Mouse (Mus musculus) CD4-positive, CD25-positive, alpha-beta regulatory T cell, adult 4 months (primary cell): ENCODE results near the gene Carmil1. TPM values are rescaled to one million over a fixed set of nuclear protein-coding genes. Genes with fewer than 3 reads are reported as not detected.
A peak's percentile ranks its signal among the peaks of the same experiment; 100 is the strongest.

Experiments used
- ATAC-seq: one replicate; pipeline ENCODE4 v1.8.0; 2017
- polyA plus RNA-seq, 2 experiments: library from polyadenylated mRNA; unstranded; fragments of 100-300 nt; shearing (Covaris generic); gene quantifications; one replicate each; pipeline ENCODE4 v1.2.1; 2017

Carmil1 gene
- polyA plus RNA-seq = 1 to 10 TPM in 1 of 2 experiments, under 1 TPM in 1; 0.55 to 1.3 TPM

GRCm38 (mm10) chr13:24280439-24281431 lies at the start of gene Carmil1:
TSS of gene Carmil1 (minus strand) at chr13:24280795.
- peak; percentile 26 for ATAC-seq

- no peak for ATAC-seq
Measured at GRCm38 (mm10) chr13:24330128-24330527, 49.5 kb upstream of the Carmil1 start.

DNA sequence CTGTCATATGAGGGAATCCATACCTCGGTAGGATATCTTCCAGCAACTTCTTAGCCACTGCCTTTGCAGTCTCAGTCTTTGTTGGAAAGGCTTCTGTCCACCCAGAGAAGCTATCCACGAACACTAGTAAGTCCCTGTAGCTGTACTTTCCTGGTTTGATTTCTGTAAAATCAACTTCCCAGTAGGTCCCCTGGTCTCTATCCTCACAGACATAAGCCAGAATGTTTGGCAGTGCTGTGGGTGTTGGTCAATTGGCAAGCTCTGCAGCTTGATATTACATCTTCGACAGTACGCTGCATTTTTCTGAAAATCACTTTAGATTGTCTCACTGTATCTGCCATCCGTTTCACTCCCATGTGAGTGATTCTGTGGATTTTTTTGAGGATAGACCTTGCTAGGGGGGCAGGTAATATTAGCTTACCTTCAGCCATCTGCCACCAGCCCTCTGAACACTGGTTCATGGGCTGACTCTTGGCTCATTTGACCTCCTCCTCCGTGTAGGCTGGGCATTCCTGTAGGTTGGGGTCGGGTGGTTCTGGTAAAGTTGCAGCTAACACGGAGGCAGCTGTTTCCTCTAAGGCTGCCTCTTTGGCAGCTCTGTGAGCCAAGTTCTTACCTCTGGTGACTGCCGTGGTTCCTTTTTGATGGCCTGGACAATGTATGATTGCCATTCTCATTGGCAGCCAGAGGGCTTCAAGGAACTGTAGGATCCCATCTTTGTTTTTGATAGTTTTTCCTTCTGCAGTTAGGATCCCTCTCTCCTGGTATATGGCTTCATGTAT lies 47.6 kb upstream of the Carmil1 start:
- no peak for ATAC-seq

- no peak for ATAC-seq
Measured at GRCm38 (mm10) chr13:24327201-24327600, 46.6 kb upstream of the Carmil1 start, which contains the start of gene Cmah. TSS of gene Cmah (plus strand) at chr13:24327404.

GRCm38 (mm10) chr13:24321313-24321712 lies 40.7 kb upstream of the Carmil1 start:
- ATAC-seq = no peak

DNA sequence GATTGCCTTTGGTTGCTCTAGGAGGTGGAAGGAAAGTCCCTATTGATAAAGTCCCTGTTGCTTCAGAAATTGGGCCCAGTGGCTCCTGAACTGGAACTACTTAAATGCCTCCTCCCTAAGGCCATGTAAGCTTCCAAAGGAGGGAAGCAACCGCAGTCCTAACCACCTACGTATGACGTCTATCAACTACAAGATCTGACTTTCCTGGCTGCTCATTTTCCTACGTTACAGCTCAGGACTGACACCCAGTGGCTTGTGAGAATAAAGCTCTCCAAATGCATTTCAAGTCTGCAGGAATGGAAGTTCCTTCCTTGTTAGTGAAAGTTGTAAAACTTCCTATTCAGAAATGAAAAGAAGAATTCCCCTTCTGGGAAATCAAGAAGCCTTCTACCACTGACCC lies 38.0 kb upstream of the Carmil1 start:
- ATAC-seq = no peak

GRCm38 (mm10) chr13:24316563-24316962 lies 36.0 kb upstream of the Carmil1 start:
- no peak for ATAC-seq

GRCm38 (mm10) chr13:24311011-24311940 lies 30.7 kb upstream of the Carmil1 start:
- ATAC-seq = no peak

DNA sequence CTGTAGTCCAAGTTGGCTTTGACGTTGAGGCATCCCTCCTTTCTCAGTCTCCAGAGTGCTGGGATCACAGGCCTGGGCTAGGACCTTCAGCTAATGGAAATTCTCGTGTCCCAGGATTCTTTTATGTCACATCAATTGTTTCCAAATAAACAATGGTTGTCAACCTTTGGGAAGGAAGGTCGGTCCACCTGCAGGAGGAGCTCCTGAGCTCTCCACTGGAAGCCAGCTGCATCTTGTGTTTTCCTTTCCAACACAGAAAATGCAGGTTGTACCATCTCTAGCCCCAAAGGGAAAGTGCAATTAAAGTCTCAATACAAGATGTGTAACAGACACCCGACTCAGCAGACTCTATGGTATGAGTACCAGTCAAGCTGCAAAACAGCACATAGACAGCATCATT lies 25.7 kb upstream of the Carmil1 start:
- no peak for ATAC-seq

- no peak for ATAC-seq
Measured at GRCm38 (mm10) chr13:24305486-24305885, 24.9 kb upstream of the Carmil1 start.

DNA sequence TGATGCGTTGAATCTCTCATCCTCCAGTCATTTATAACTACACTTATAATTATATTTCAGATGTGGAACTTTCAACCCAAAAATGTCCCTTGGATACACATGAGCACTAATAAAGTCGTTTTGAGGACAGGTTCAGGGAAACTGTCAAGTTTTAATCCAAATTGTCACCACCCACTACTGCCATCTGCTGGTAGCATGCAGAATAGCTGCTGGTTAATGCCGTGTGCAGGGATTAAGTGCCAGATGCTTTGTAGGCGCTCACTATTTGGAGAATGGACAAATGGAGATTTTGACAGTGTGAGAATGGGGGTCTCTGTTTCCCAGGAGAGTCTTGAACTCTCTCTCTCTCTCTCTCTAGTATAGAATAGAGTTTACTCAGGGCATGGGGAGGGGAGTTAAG lies 16.7 kb upstream of the Carmil1 start:
- ATAC-seq = no peak

GRCm38 (mm10) chr13:24287381-24287780 lies 6.8 kb upstream of the Carmil1 start:
- ATAC-seq = no peak

DNA sequence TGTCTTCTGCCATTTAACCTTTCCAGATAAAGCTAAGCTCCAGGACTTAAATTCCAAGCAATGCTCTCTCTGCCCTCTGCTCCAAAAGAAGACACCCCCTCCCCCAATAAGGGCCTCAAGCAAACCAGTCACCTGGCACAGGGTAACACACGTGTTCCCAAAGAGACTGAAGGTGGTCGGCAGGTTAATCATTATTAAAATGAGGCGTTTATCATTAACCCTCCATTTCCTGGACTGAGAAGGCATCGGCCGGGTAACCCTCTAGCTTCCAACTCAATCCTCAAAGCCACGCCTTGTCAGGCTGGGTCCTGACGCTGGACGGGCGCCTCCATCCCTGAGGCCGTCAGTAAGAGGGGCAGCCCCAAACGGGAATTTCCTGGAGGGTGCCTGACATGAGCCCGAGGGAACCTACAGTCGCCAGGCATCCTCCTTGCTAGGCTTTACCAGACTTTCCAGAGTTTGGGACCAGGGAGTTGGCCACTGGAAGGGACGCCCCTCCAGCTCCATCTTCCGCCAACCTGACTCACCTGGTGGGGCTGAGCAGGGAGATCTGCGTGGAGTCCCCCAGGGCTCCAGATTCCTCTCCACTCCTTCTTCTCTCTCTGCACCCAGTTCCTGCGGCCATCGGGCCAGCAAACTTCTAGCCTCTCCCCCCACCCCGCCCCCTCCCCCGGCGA lies 695 bp downstream of the Carmil1 start:
- no peak for ATAC-seq

- ATAC-seq = no peak
Measured at GRCm38 (mm10) chr13:24279407-24279761, 1.2 kb downstream of the Carmil1 start.

GRCm38 (mm10) chr13:24272740-24273377 lies 7.7 kb downstream of the Carmil1 start:
- ATAC-seq = no peak

DNA sequence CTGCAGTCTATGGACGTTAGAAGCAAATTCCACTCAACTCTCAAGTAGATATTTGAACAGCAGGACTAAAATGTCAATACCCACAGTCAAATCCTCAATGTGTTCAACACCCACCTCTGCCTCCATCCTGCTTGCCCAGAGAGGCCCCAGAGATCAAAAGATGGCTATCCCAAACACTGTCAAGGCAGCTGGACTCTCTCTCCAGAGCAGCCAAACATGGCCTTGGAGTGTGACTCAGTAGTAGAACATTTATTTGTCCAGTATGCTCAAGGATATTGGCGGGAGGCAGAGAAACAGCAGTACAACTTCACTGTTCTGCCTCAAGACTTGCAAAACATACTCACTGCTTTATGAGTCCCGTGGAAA lies 11.5 kb downstream of the Carmil1 start:
- no peak for ATAC-seq

DNA sequence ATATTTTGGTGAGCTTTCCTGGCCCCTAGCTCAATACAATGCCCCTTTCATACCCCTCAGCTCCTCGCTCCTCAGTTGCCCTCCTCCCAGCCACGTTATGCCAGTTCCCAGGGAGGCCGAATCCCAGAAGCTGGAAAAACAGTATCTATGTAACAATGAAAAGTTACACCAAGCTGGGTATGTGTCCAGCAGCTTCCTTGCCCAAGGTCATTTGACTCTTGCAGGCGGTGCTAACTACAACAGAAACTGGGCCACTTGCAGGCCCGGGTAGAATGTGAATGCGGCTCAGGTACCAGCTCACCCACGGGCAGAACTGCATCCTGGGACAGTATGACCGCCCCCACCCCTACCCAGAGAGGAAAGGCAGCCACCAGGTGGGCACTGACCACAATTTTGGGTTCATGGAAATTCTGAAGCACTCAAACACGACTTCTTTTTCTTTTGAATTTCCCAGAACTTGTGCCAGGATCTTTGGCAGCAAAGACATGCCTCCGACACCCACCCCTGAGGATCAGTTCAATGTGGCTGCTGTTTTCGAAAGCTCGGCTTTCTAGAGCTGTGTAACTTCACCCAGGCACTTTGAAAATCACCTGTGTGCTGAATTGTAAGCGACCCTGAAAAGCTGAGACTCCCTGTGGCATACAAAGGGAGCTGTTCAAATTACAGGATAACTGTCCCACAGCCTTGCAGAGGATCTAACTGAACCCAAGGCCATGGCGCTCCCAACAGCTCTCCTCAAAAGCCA lies 12.1 kb downstream of the Carmil1 start:
- ATAC-seq = no peak

- ATAC-seq = no peak
Measured at GRCm38 (mm10) chr13:24264760-24265159, 15.8 kb downstream of the Carmil1 start.

- ATAC-seq = no peak
Measured at GRCm38 (mm10) chr13:24263560-24263959, 17.0 kb downstream of the Carmil1 start.
